In the genomic region with DNA sequence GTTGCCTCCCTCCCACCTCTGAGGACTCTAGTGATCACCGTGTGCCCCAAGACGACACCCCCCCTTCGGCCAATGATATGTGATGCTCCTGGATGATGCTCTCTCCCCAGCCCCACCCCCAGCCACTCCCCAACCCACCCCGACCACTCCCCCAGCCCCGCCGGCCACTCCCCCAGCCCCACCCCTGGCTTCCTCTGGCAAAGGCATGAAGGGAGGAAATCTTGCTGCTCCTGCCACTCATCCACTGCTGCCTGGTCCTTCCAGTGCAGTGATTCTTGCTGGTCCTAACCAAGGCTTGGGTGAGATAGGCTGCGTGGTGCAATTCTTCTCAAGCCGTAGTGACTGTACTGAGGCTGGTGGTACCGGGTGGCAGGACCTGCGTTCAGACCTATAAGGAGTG, we compare ENCODE assay signal across 9 mouse cellular contexts. TPM values are rescaled to one million over a fixed set of nuclear protein-coding genes. Genes with fewer than 3 reads are reported as not detected.
DNase-seq lines count a peak whose midpoint lies in the region; ATAC-seq and TF ChIP-seq lines count a peak whose summit lies in the region.
"Had no signal": no experiment of that assay in that cellular context is flagged by ENCODE, and none has a peak within 500 bp of the region (broad histone marks: within the 10 kb centered on the region; RNA-seq: fewer than 3 reads in every experiment).

No protein-coding gene starts in this region.

- ATAC-seq in forebrain, embryonic 14.5 days = no peak
- ATAC-seq in liver, embryonic 13.5 days (ENCODE audit: low read depth) = peak; percentile 41; the same call in 1 of the 2 replicates

- H3K27ac ChIP-seq in ES-Bruce4 (ENCODE audit: insufficient read depth, low read length) = no peak overlapping the region
- no peak overlapping the region for H3K27ac ChIP-seq in forebrain, embryonic 14.5 days (ENCODE audit: low read depth, low read length)
- H3K27ac ChIP-seq in liver, embryonic 13.5 days = no peak overlapping the region
- H3K27ac ChIP-seq: limb, embryonic 15.5 days had no signal

- no peaks in the 10 kb centered on the region for H3K9me3 ChIP-seq in ES-Bruce4 (replicated peaks; ENCODE audit: control insufficient read depth, insufficient read depth, low read length, poor library complexity, severe bottlenecking)
- no peaks in the 10 kb centered on the region for H3K9me3 ChIP-seq in forebrain, embryonic 14.5 days (replicated peaks; ENCODE audit: control insufficient read depth, low read length)
- H3K9me3 ChIP-seq in liver, embryonic 13.5 days (replicated peaks) = no peaks in the 10 kb centered on the region
- H3K9me3 ChIP-seq: limb, embryonic 15.5 days had no signal

- peak overlapping the region; percentile 14; the same call in 1 of the 2 replicates for H3K4me2 ChIP-seq in forebrain, embryonic 14.5 days (ENCODE audit: low read length)
- no peak overlapping the region for H3K4me2 ChIP-seq in liver, embryonic 13.5 days
- H3K4me2 ChIP-seq: limb, embryonic 15.5 days had no signal

- no peaks in the 10 kb centered on the region for H3K27me3 ChIP-seq in ES-Bruce4 (ENCODE audit: control insufficient read depth, insufficient read depth, low read length, poor library complexity, severe bottlenecking)
- H3K27me3 ChIP-seq in forebrain, embryonic 14.5 days (replicated peaks; ENCODE audit: control insufficient read depth, insufficient read depth, low read length) = no peaks in the 10 kb centered on the region
- H3K27me3 ChIP-seq in liver, embryonic 13.5 days = peaks cover 17% of the 10 kb centered on the region; the same call in 1 of the 2 replicates
- H3K27me3 ChIP-seq: limb, embryonic 15.5 days had no signal

- no peak overlapping the region for H3K9ac ChIP-seq in ES-Bruce4 (ENCODE audit: low read depth, poor library complexity, severe bottlenecking)
- H3K9ac ChIP-seq in forebrain, embryonic 14.5 days (ENCODE audit: low read length) = no peak overlapping the region
- no peak overlapping the region for H3K9ac ChIP-seq in liver, embryonic 13.5 days
- H3K9ac ChIP-seq: limb, embryonic 15.5 days had no signal

- peak overlapping the region; percentile 19 for H3K4me3 ChIP-seq in ES-Bruce4 (ENCODE audit: low read depth, low read length)
- H3K4me3 ChIP-seq in forebrain, embryonic 14.5 days (ENCODE audit: low read depth, low read length) = no peak overlapping the region
- H3K4me3 ChIP-seq in liver, embryonic 13.5 days (replicated peaks) = no peak overlapping the region
- H3K4me3 ChIP-seq: limb, embryonic 15.5 days; myocyte had no signal

- 9% methylated on average over 10 of the region's 10 CpGs for WGBS in forebrain, embryonic 14.5 days
- 9% methylated on average over 10 of the region's 10 CpGs for whole genome bisulfite sequencing in liver, embryonic 13.5 days (ENCODE audit: insufficient replicate concordance)

- H3K4me1 ChIP-seq in ES-Bruce4 (ENCODE audit: control insufficient read depth, insufficient read depth, low read length) = peaks cover 4% of the 10 kb centered on the region
- no peaks in the 10 kb centered on the region for H3K4me1 ChIP-seq in forebrain, embryonic 14.5 days (ENCODE audit: control insufficient read depth, insufficient read depth, low read length)
- no peaks in the 10 kb centered on the region; the same call in 1 of the 2 replicates for H3K4me1 ChIP-seq in liver, embryonic 13.5 days (replicated peaks)
- H3K4me1 ChIP-seq: limb, embryonic 15.5 days had no signal

- TF ChIP-seq POLR2A in ES-Bruce4 (IDR thresholded peaks at IDR 0.05; ENCODE audit: insufficient read depth, low read length) = no peak

- no peak for TF ChIP-seq CTCF in ES-Bruce4 (IDR thresholded peaks at IDR 0.05; ENCODE audit: low read depth, low read length)

- no peaks in the 10 kb centered on the region for H3K36me3 ChIP-seq in ES-Bruce4 (ENCODE audit: control insufficient read depth, insufficient read depth, low read length, poor library complexity, severe bottlenecking)
- peaks cover 8% of the 10 kb centered on the region; the same call in 1 of the 2 replicates for H3K36me3 ChIP-seq in forebrain, embryonic 14.5 days (ENCODE audit: control insufficient read depth, insufficient read depth, low read length)
- no peaks in the 10 kb centered on the region for H3K36me3 ChIP-seq in liver, embryonic 13.5 days
- H3K36me3 ChIP-seq: limb, embryonic 15.5 days had no signal

- DNase-seq in Muller cell, postnatal 12 days (ENCODE audit: inconsistent ontology term) = peak; percentile 19
- DNase-seq in forebrain, embryonic 14.5 days (ENCODE audit: low spot score) = no peak
- no peak for DNase-seq in liver, embryonic 13.5 days
- DNase-seq in cerebellum, postnatal 4 days (ENCODE audit: low spot score in 2 of 2) = no peak
- no peak for DNase-seq in thymus, postnatal 36 days
- no peak for DNase-seq in layer of hippocampus, postnatal 36 days

- no peak for TF ChIP-seq EP300 in ES-Bruce4 (IDR thresholded peaks at IDR 0.05; ENCODE audit: insufficient read depth, low read depth, low read length)

RNA-seq across cellular contexts. Expression of a gene that starts 21.4 kb away (rescaled TPM):
- polyA plus RNA-seq in ES-Bruce4 (2011; ENCODE audit: insufficient read depth, insufficient read length, low read depth, missing spikeins) = not detected in 2 replicates
- polyA plus RNA-seq in forebrain, embryonic 14.5 days (2014; fragmentation: Nextera tagmentation; extraction: Ambion mirVana) = not detected in 2 replicates
- not detected in 2 replicates for polyA plus RNA-seq in liver, embryonic 13.5 days (2015; fragmentation: Nextera tagmentation; extraction: Ambion mirVana)
- under 1 TPM; 0.22 to 0.28 TPM for total RNA-seq in layer of hippocampus, postnatal 36 days (2021)
- polyA plus RNA-seq: limb, embryonic 15.5 days; myocyte had no signal

RNA-seq across cellular contexts. Expression of a gene that starts 31.2 kb away (rescaled TPM):
- polyA plus RNA-seq in ES-Bruce4 (2011; ENCODE audit: insufficient read depth, insufficient read length, low read depth, missing spikeins) = 23.5 and 25.0 TPM in 2 replicates
- polyA plus RNA-seq in forebrain, embryonic 14.5 days (2014; fragmentation: Nextera tagmentation; extraction: Ambion mirVana) = 16.0 and 16.6 TPM in 2 replicates
- polyA plus RNA-seq in liver, embryonic 13.5 days (2015; fragmentation: Nextera tagmentation; extraction: Ambion mirVana) = 5.4 and 6.0 TPM in 2 replicates
- 10 to 100 TPM; 27.9 to 30.9 TPM for total RNA-seq in layer of hippocampus, postnatal 36 days (2021)

RNA-seq across cellular contexts. Expression of a gene that starts 40.4 kb away (rescaled TPM):
- polyA plus RNA-seq in ES-Bruce4 (2011; ENCODE audit: insufficient read depth, insufficient read length, low read depth, missing spikeins) = 13.9 and 14.3 TPM in 2 replicates
- 13.9 and 16.9 TPM in 2 replicates for polyA plus RNA-seq in forebrain, embryonic 14.5 days (2014; fragmentation: Nextera tagmentation; extraction: Ambion mirVana)
- 2.7 and 3.5 TPM in 2 replicates for polyA plus RNA-seq in liver, embryonic 13.5 days (2015; fragmentation: Nextera tagmentation; extraction: Ambion mirVana)
- total RNA-seq in layer of hippocampus, postnatal 36 days (2021) = 10 to 100 TPM; 37.8 to 39.3 TPM
